Mouse (Mus musculus): ENCODE measurements around the gene Tbcb.
A peak's percentile ranks its signal among the peaks of the same experiment; 100 is the strongest.

DNA sequence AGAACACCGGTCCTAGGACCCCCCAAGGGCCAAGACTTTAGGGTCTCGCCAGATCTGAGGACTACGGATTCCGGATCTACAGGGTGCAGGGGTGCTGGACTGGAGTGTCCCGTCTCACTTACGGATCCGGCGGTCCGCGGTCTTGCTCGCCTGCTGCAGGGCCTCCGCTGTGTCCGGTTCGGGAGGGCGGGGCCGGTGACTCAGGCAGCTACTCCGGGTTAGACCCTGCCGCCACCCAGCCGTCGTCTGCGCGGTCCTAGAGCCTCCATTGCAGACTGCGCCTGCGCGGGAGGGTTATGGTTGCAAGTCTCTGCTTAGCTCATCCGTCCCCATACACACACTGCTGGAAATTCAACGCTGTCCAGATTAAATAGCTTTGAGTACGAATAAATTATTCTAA, 37.2 kb downstream of the Tbcb start:
- TF ChIP-seq CTCF (IDR thresholded peaks at IDR 0.05; ENCODE audit: control insufficient read depth, insufficient read depth, low read length): no peak
- TF ChIP-seq POLR2A (IDR thresholded peaks at IDR 0.05; ENCODE audit: borderline replicate concordance, control insufficient read depth, low read depth, low read length): peak; percentile 81; the same call in 1 of the 2 replicates
